Mouse (Mus musculus) CD8-positive naive resting alpha-beta T cell, adult 57 days (primary cell): ENCODE results near the gene Rbms3. TPM values are rescaled to one million over a fixed set of nuclear protein-coding genes. Genes with fewer than 3 reads are reported as not detected.

Experiments used
- total RNA-seq: library from RNA; stranded (reverse); gene quantifications from one replicate; pipeline ENCODE4 v1.2.4, GENCODE M21; 2023

Rbms3 gene
- total RNA-seq, result not detected

DNA sequence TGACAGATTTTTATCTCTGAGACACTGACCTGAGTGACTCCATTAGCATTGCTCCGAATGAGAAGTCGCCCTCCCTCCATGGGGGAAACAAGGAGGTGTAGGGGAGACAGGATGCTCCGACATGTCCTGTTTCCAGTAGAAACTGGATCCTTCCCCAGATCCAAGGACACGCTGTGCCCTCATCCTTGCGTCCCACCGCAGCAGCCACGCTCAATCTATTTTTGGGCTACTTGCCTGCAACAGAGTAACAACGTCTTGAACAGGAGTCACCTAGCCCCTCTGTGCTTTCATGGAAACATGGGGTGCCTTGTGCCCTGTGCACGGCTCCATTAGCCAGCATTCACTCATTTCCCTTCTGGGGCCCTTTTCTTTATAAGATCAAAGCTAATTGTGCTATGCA lies at the start of gene Rbms3:
Rbms3 (minus strand) TSS at position 143 of the 400 bp plus-strand sequence.

